Mouse (Mus musculus) lung, postnatal 0 days (tissue): Measurements from ENCODE around the gene Pum3. TPM values are rescaled to one million over a fixed set of nuclear protein-coding genes. Genes with fewer than 3 reads are reported as not detected.
A peak's percentile ranks its signal among the peaks of the same experiment; 100 is the strongest.

Experiments used
- ATAC-seq: fragments of 200-750 bp; cut with Nextera tagmentation; 2 replicates; pipeline ENCODE4 v1.8.0; 2017; ENCODE audit warnings: moderate library complexity
- DNase-seq: peaks from one replicate; pipeline ENCODE4 v3.0.0-alpha.2; 2016; ENCODE audit warnings: low spot score
- H3K27ac ChIP-seq: fragments of 300-500 bp; sonication (generic); 2 replicates; pipeline ENCODE4 v1.5.1; 2014; ENCODE audit warnings: antibody characterized with exemption, mild to moderate bottlenecking, low read length, mixed read lengths
- H3K27me3 ChIP-seq: fragments of 300-500 bp; sonication (generic); replicated peaks from 2 replicates; pipeline ENCODE4 v1.6.1; 2014; ENCODE audit warnings: low read length, mixed read lengths; ENCODE audit not compliant: insufficient read depth
- H3K36me3 ChIP-seq: fragments of 300-500 bp; sonication (generic); 2 replicates; pipeline ENCODE4 v1.6.1; 2014; ENCODE audit warnings: low read length, mixed read lengths; ENCODE audit not compliant: insufficient read depth
- H3K4me1 ChIP-seq: fragments of 300-500 bp; sonication (generic); 2 replicates; pipeline ENCODE4 v1.6.1; 2014; ENCODE audit warnings: antibody characterized with exemption, low read depth, low read length, mixed read lengths; ENCODE audit not compliant: insufficient read depth
- H3K4me2 ChIP-seq: fragments of 300-500 bp; sonication (generic); replicated peaks from 2 replicates; pipeline ENCODE4 v1.6.1; 2014; ENCODE audit warnings: low read depth, mild to moderate bottlenecking, low read length, moderate library complexity, mixed read lengths
- H3K4me3 ChIP-seq: fragments of 300-500 bp; sonication (generic); 2 replicates; pipeline ENCODE4 v1.5.1; 2014; ENCODE audit warnings: low read depth, low read length
- H3K9ac ChIP-seq: fragments of 300-500 bp; sonication (generic); replicated peaks from 2 replicates; pipeline ENCODE4 v1.6.1; 2014; ENCODE audit warnings: low read depth, mild to moderate bottlenecking
- H3K9me3 ChIP-seq: fragments of 300-500 bp; sonication (generic); 2 replicates; pipeline ENCODE4 v1.6.1; 2016; ENCODE audit warnings: low read length, mixed read lengths
- CTCF ChIP-seq: IDR thresholded peaks from 2 replicates; pipeline ENCODE4 v1.5.1; 2016; ENCODE audit warnings: antibody characterized with exemption, mild to moderate bottlenecking
- EP300 ChIP-seq: IDR thresholded peaks from 2 replicates; pipeline ENCODE4 v1.6.1; 2016; ENCODE audit warnings: antibody characterized with exemption, mild to moderate bottlenecking, control low read depth
- WGBS: fragments of 180-500 bp; shearing (Covaris S2); extraction: QIAGEN DNeasy Blood & Tissue Kit; methylation state at CpG from one replicate; pipeline ENCODE4 v1.1.7; 2014; 5-methylcytosine and 5-hydroxymethylcytosine counted together
- polyA plus RNA-seq: library from polyadenylated mRNA; unstranded; fragments of >200 nt; fragmentation: Nextera tagmentation; extraction: Ambion mirVana; gene quantifications from 2 replicates; pipeline ENCODE4 v1.2.1, GENCODE M21; 2015

Pum3 gene
- 41.1 and 47.9 TPM in 2 replicates for polyA plus RNA-seq

- Histone ChIP-seq H3K27ac (peak within 1 kb of the TSS; percentile 92), H3K9ac (peak within 1 kb of the TSS; percentile 72), H3K36me3 (0 out of 2 replicates have a peak, but pooled peaks cover 8% of the 10 kb centered on the region), H3K4me1 (peaks cover 12% of the 10 kb centered on the region; the same call in 1 of the 2 replicates), H3K27me3 (no peaks in the 10 kb centered on the region), H3K4me3 (peak within 1 kb of the TSS; percentile 86), H3K9me3 (no peaks in the 10 kb centered on the region), H3K4me2 (peak within 1 kb of the TSS; percentile 85)
- DNase-seq (peak; percentile 100), ATAC-seq (peak; percentile 98)
- TF ChIP-seq EP300 (peak; percentile 95), CTCF (no peak)
- under 1% methylated on average over 40 of the region's 40 CpGs for WGBS
Measured at GRCm38 (mm10) chr19:27429745-27430251, at the start of gene Pum3. Gene Pum3, minus strand, starts transcription at chr19:27429825.

GRCm38 (mm10) chr19:27466691-27467090 is 37.1 kb upstream of the Pum3 start:
- H3K27me3 ChIP-seq: no peaks in the 10 kb centered on the region
- 56% methylated on average over 4 of the region's 4 CpGs for WGBS
- no peaks in the 10 kb centered on the region for H3K36me3 ChIP-seq

GRCm38 (mm10) chr19:27462656-27463055 is 33.0 kb upstream of the Pum3 start:
- DNase-seq (peak; percentile 32), ATAC-seq (no peak)
- TF ChIP-seq CTCF: no peak
- TF ChIP-seq EP300: no peak
- H3K9ac ChIP-seq: no peak overlapping the region
- no peaks in the 10 kb centered on the region for H3K4me1 ChIP-seq
- H3K36me3 ChIP-seq: no peaks in the 10 kb centered on the region
- no peaks in the 10 kb centered on the region for H3K27me3 ChIP-seq
- WGBS: 46% methylated on average over 4 of the region's 4 CpGs
- no peaks in the 10 kb centered on the region for H3K9me3 ChIP-seq
- no peak overlapping the region for H3K27ac ChIP-seq
- no peak overlapping the region for H3K4me3 ChIP-seq
- H3K4me2 ChIP-seq: no peak overlapping the region

More at GRCm38 (mm10) chr19:27466691-27467090, 37.1 kb upstream of the Pum3 start:
- Histone ChIP-seq H3K27ac (no peak overlapping the region), H3K9me3 (no peaks in the 10 kb centered on the region), H3K9ac (no peak overlapping the region), H3K4me2 (no peak overlapping the region), H3K4me3 (no peak overlapping the region), H3K4me1 (no peaks in the 10 kb centered on the region)
- ATAC-seq (peak; percentile 50), DNase-seq (peak; percentile 8)
- TF ChIP-seq EP300: no peak
- TF ChIP-seq CTCF: no peak

- whole genome bisulfite sequencing: 30% methylated on average over 4 of the region's 4 CpGs
- no peak overlapping the region for H3K4me3 ChIP-seq
- TF ChIP-seq EP300 (no peak), CTCF (peak; percentile 90)
- no peaks in the 10 kb centered on the region for H3K36me3 ChIP-seq
- peak; percentile 74 for DNase-seq
- no peak overlapping the region for H3K4me2 ChIP-seq
- H3K27me3 ChIP-seq: no peaks in the 10 kb centered on the region
- no peaks in the 10 kb centered on the region for H3K9me3 ChIP-seq
- no peaks in the 10 kb centered on the region for H3K4me1 ChIP-seq
- no peak; the same call in 1 of the 2 replicates for ATAC-seq
- H3K9ac ChIP-seq: no peak overlapping the region
- H3K27ac ChIP-seq: no peak overlapping the region
Measured at GRCm38 (mm10) chr19:27450458-27450857, 20.8 kb upstream of the Pum3 start.

GRCm38 (mm10) chr19:27447515-27447914 is 17.9 kb upstream of the Pum3 start:
- peak; percentile 52 for DNase-seq
- Histone ChIP-seq H3K4me3 (no peak overlapping the region), H3K27me3 (no peaks in the 10 kb centered on the region), H3K4me2 (no peak overlapping the region), H3K9me3 (no peaks in the 10 kb centered on the region), H3K36me3 (no peaks in the 10 kb centered on the region), H3K4me1 (no peaks in the 10 kb centered on the region), H3K27ac (no peak overlapping the region), H3K9ac (no peak overlapping the region)
- TF ChIP-seq CTCF (peak; percentile 73), EP300 (no peak)
- no peak for ATAC-seq
- WGBS: 27% methylated on average over 7 of the region's 7 CpGs

- Histone ChIP-seq H3K4me3 (no peak overlapping the region), H3K9ac (no peak overlapping the region), H3K9me3 (no peaks in the 10 kb centered on the region), H3K27me3 (no peaks in the 10 kb centered on the region), H3K36me3 (no peaks in the 10 kb centered on the region), H3K27ac (no peak overlapping the region), H3K4me2 (no peak overlapping the region), H3K4me1 (no peaks in the 10 kb centered on the region)
- no peak for TF ChIP-seq EP300
- no peak for TF ChIP-seq CTCF
- DNase-seq (no peak), ATAC-seq (no peak)
- 72% methylated on average over 5 of the region's 5 CpGs for WGBS
Measured at GRCm38 (mm10) chr19:27441106-27441505, 11.5 kb upstream of the Pum3 start.
